Mouse (Mus musculus) bone marrow, adult 2 months (tissue): ENCODE measurements around the gene Ube2n.

Experiments
- CTCF ChIP-seq: fragments of 200-500 bp; IDR thresholded peaks from 2 replicates; pipeline ENCODE4 v1.5.1; 2011; ENCODE audit warnings: low read length, control low read depth; ENCODE audit not compliant: control insufficient read depth, insufficient read depth
- POLR2A ChIP-seq: fragments of 200-500 bp; IDR thresholded peaks from 2 replicates; pipeline ENCODE4 v1.6.1; 2011; ENCODE audit warnings: low read depth, mild to moderate bottlenecking, control low read depth, low read length, borderline replicate concordance; ENCODE audit not compliant: control insufficient read depth

DNA sequence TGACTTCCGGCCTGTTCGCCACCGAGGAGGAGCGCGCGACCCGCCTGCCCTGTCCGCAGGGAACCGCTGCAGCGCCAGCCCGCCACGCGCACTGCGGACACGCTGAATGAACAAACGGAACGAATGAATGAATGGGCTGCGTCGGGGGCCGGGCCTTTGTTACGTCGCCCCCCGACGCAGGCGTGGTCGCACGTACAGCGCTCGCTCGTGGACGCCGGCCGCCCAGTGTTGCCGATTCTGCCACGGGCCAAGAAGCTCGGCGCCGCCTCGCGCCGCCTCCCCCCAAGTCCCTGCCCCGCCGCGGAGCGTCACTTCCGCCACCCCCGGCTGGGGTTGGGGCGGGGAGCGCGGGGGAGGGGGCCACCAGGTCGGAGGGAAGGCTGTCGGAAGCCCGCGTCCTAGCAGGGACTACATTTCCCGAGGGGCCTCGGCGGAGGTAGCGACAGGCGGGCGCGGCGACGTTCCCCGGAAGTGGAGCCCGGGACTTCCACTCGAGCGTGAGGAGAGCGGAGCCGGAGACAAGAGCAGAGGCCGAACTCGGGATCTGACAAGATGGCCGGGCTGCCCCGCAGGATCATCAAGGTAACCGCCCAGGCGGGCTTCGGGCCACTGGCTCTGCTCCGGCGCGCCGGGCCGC lies at the start of gene Ube2n:
- TF ChIP-seq POLR2A (peak; percentile 82), CTCF (no peak)
